Mouse (Mus musculus) lung, embryonic 14.5 days (tissue): Measurements from ENCODE around the gene Dcaf12l1. TPM values are rescaled to one million over a fixed set of nuclear protein-coding genes. Genes with fewer than 3 reads are reported as not detected.
A peak's percentile ranks its signal among the peaks of the same experiment; 100 is the strongest.
"Not testable (repeated sequence)": the region's sequence is repeated elsewhere in the genome, so short reads cannot be mapped to it uniquely, and the experiment has no call there.

Experiments
- ATAC-seq: fragments of 200-750 bp; cut with Nextera tagmentation; 2 replicates; pipeline ENCODE4 v1.8.0; 2017; ENCODE audit warnings: mild to moderate bottlenecking, moderate TSS enrichment, moderate library complexity; ENCODE audit not compliant: insufficient read depth
- DNase-seq: peaks from one replicate; pipeline ENCODE4 v3.0.0-alpha.2; 2015
- H3K27ac ChIP-seq: fragments of 300-500 bp; sonication (generic); 2 replicates; pipeline ENCODE4 v1.5.1; 2014; ENCODE audit warnings: low read depth, mild to moderate bottlenecking, moderate library complexity
- H3K27me3 ChIP-seq: fragments of 300-500 bp; sonication (generic); 2 replicates; pipeline ENCODE4 v1.6.1; 2014; ENCODE audit warnings: low read length, control low read depth; ENCODE audit not compliant: insufficient read depth
- H3K36me3 ChIP-seq: fragments of 300-500 bp; sonication (generic); 2 replicates; pipeline ENCODE4 v1.6.1; 2014; ENCODE audit warnings: control low read depth; ENCODE audit not compliant: insufficient read depth
- H3K4me1 ChIP-seq: fragments of 300-500 bp; sonication (generic); 2 replicates; pipeline ENCODE4 v1.6.1; 2014; ENCODE audit warnings: antibody characterized with exemption, control low read depth; ENCODE audit not compliant: insufficient read depth
- H3K4me2 ChIP-seq: fragments of 300-500 bp; sonication (generic); 2 replicates; pipeline ENCODE4 v1.6.1; 2014; ENCODE audit warnings: mild to moderate bottlenecking
- H3K4me3 ChIP-seq: fragments of 300-500 bp; sonication (generic); 2 replicates; pipeline ENCODE4 v1.5.1; 2014; ENCODE audit warnings: low read depth, low read length
- H3K9ac ChIP-seq: fragments of 300-500 bp; sonication (generic); 2 replicates; pipeline ENCODE4 v1.6.1; 2014
- H3K9me3 ChIP-seq: fragments of 300-500 bp; sonication (generic); 2 replicates; pipeline ENCODE4 v1.6.1; 2016; ENCODE audit warnings: low read depth, low read length, control low read depth
- CTCF ChIP-seq: IDR thresholded peaks from 2 replicates; pipeline ENCODE4 v1.5.1; 2016; ENCODE audit warnings: antibody characterized with exemption, low read depth
- WGBS: fragments of 180-500 bp; shearing (Covaris S2); extraction: QIAGEN DNeasy Blood & Tissue Kit; methylation state at CpG from one replicate; pipeline ENCODE4 v1.1.7; 2014; 5-methylcytosine and 5-hydroxymethylcytosine counted together
- polyA plus RNA-seq: library from polyadenylated mRNA; unstranded; fragments of >200 nt; fragmentation: Nextera tagmentation; extraction: Ambion mirVana; gene quantifications from 2 replicates; pipeline ENCODE4 v1.2.1, GENCODE M21; 2014

The Dcaf12l1 gene
- 3.0 and 3.3 TPM in 2 replicates for polyA plus RNA-seq

GRCm38 (mm10) chrX:44789761-44790411 is at the start of gene Dcaf12l1:
Dcaf12l1 (minus strand) TSS chrX:44790197.
- no peaks in the 10 kb centered on the region for H3K9me3 ChIP-seq
- no peaks in the 10 kb centered on the region for H3K36me3 ChIP-seq
- H3K4me2 ChIP-seq, result peak within 1 kb of the TSS; percentile 73
- H3K27ac ChIP-seq, result no peak within 1 kb of the TSS
- H3K4me1 ChIP-seq, result no peaks in the 10 kb centered on the region
- TF ChIP-seq CTCF, result peak; percentile 40
- peak; percentile 97 for ATAC-seq
- peak; percentile 71 for DNase-seq
- peak within 1 kb of the TSS; percentile 40 for H3K9ac ChIP-seq
- no peaks in the 10 kb centered on the region for H3K27me3 ChIP-seq
- 10% methylated on average over 47 of the region's 47 CpGs for WGBS
- H3K4me3 ChIP-seq, result peak within 1 kb of the TSS; percentile 40

- not testable (repeated sequence) for H3K4me2 ChIP-seq, H3K27me3 ChIP-seq, H3K9me3 ChIP-seq, H3K27ac ChIP-seq, ATAC-seq, H3K4me1 ChIP-seq, H3K9ac ChIP-seq, H3K36me3 ChIP-seq, H3K4me3 ChIP-seq, DNase-seq
- WGBS, result 63% methylated on average over 1 of the region's 1 CpGs
Measured at GRCm38 (mm10) chrX:44809356-44809755, 19.4 kb upstream of the Dcaf12l1 start.

GRCm38 (mm10) chrX:44789036-44789760 is 799 bp downstream of the Dcaf12l1 start:
- no peaks in the 10 kb centered on the region for H3K9me3 ChIP-seq
- no peak for TF ChIP-seq CTCF
- no peaks in the 10 kb centered on the region for H3K27me3 ChIP-seq
- no peaks in the 10 kb centered on the region for H3K36me3 ChIP-seq
- no peak for DNase-seq
- peak overlapping the region; percentile 73 for H3K4me2 ChIP-seq
- peak overlapping the region; percentile 40 for H3K4me3 ChIP-seq
- peak; percentile 64; the same call in 1 of the 2 replicates for ATAC-seq
- no peaks in the 10 kb centered on the region for H3K4me1 ChIP-seq
- WGBS, result 28% methylated on average over 32 of the region's 36 CpGs
- no peak overlapping the region for H3K27ac ChIP-seq
- peak overlapping the region; percentile 40 for H3K9ac ChIP-seq
